Mouse (Mus musculus): ENCODE results near the gene 1700040F15Rik. TPM values are rescaled to one million over a fixed set of nuclear protein-coding genes. Genes with fewer than 3 reads are reported as not detected.
"Not testable (repeated sequence)": the region's sequence is repeated elsewhere in the genome, so short reads cannot be mapped to it uniquely, and the experiment has no call there.

1700040F15Rik gene
- not detected in 2 replicates for total RNA-seq (2014; rRNA removed; ENCODE audit: low replicate concordance)
- not detected in 2 replicates for polyA plus RNA-seq (2015; fragmentation: Nextera tagmentation; extraction: Ambion mirVana)

- ATAC-seq (ENCODE audit: insufficient read depth, low read depth); H3K27me3 ChIP-seq (ENCODE audit: control insufficient read depth, insufficient read depth, low read length); DNase-seq (ENCODE audit: low spot score); H3K4me1 ChIP-seq (ENCODE audit: control insufficient read depth, insufficient read depth); H3K27ac ChIP-seq (ENCODE audit: low read depth); H3K9me3 ChIP-seq (replicated peaks; ENCODE audit: control insufficient read depth, low read length); H3K9ac ChIP-seq (replicated peaks; ENCODE audit: low read depth, low read length); H3K4me2 ChIP-seq (ENCODE audit: low read depth, low read length); H3K4me3 ChIP-seq (ENCODE audit: low read depth, low read length); H3K36me3 ChIP-seq (replicated peaks; ENCODE audit: control insufficient read depth, insufficient read depth, low read length): not testable (repeated sequence)
- no CpG with 5 or more reads among the region's 8 CpGs for WGBS
Observed at GRCm38 (mm10) chrY:61101947-61102346, at the start of gene 1700040F15Rik. Gene 1700040F15Rik, plus strand, starts transcription at chrY:61102247.

All from heart, postnatal 0 days (tissue).